Mouse (Mus musculus) hindbrain, embryonic 16.5 days (tissue): ENCODE data around the gene P2rx7. TPM values are rescaled to one million over a fixed set of nuclear protein-coding genes. Genes with fewer than 3 reads are reported as not detected.
A peak's percentile ranks its signal among the peaks of the same experiment; 100 is the strongest.

Experiments used
- ATAC-seq: fragments of 200-750 bp; cut with Nextera tagmentation; 2 replicates; pipeline ENCODE4 v1.8.0; 2017; ENCODE audit warnings: moderate TSS enrichment, moderate library complexity
- H3K27ac ChIP-seq: fragments of 300-500 bp; sonication (generic); 2 replicates; pipeline ENCODE4 v1.5.1; 2014; ENCODE audit warnings: low read depth, mild to moderate bottlenecking, control low read depth, low read length, moderate library complexity
- H3K27me3 ChIP-seq: fragments of 300-500 bp; sonication (generic); replicated peaks from 2 replicates; pipeline ENCODE4 v1.6.1; 2014; ENCODE audit warnings: low read length; ENCODE audit not compliant: control insufficient read depth, insufficient read depth
- H3K36me3 ChIP-seq: fragments of 300-500 bp; sonication (generic); 2 replicates; pipeline ENCODE4 v1.6.1; 2014; ENCODE audit warnings: mild to moderate bottlenecking, low read length, moderate library complexity, mixed read lengths; ENCODE audit not compliant: control insufficient read depth, insufficient read depth
- H3K4me1 ChIP-seq: fragments of 300-500 bp; sonication (generic); 2 replicates; pipeline ENCODE4 v1.6.1; 2014; ENCODE audit warnings: low read depth, low read length; ENCODE audit not compliant: control insufficient read depth, insufficient read depth
- H3K4me2 ChIP-seq: fragments of 300-500 bp; sonication (generic); 2 replicates; pipeline ENCODE4 v1.6.1; 2014; ENCODE audit warnings: mild to moderate bottlenecking, low read length, control low read depth, moderate library complexity
- H3K4me3 ChIP-seq: fragments of 300-500 bp; sonication (generic); 2 replicates; pipeline ENCODE4 v1.5.1; 2014; ENCODE audit warnings: mild to moderate bottlenecking, low read length, control low read depth, moderate library complexity
- H3K9ac ChIP-seq: fragments of 300-500 bp; sonication (generic); 2 replicates; pipeline ENCODE4 v1.6.1; 2014; ENCODE audit warnings: low read depth, mild to moderate bottlenecking, control low read depth, low read length, moderate library complexity
- H3K9me3 ChIP-seq: fragments of 300-500 bp; sonication (generic); 2 replicates; pipeline ENCODE4 v1.6.1; 2014; ENCODE audit warnings: mild to moderate bottlenecking, low read length, moderate library complexity; ENCODE audit not compliant: control insufficient read depth
- WGBS: fragments of 180-500 bp; shearing (Covaris S2); extraction: QIAGEN DNeasy Blood & Tissue Kit; methylation state at CpG from one replicate; pipeline ENCODE4 v1.1.7; 2014; 5-methylcytosine and 5-hydroxymethylcytosine counted together
- polyA plus RNA-seq: library from polyadenylated mRNA; unstranded; fragments of >200 nt; fragmentation: Nextera tagmentation; extraction: Ambion mirVana; gene quantifications from 2 replicates; pipeline ENCODE4 v1.2.1, GENCODE M21; 2015

The P2rx7 gene
- polyA plus RNA-seq, 1 experiment from 2014 or later, result 6.1 TPM

- Histone ChIP-seq H3K9ac (no peak overlapping the region), H3K36me3 (no peaks in the 10 kb centered on the region), H3K4me2 (no peak overlapping the region), H3K27me3 (no peaks in the 10 kb centered on the region), H3K4me1 (peaks cover 4% of the 10 kb centered on the region), H3K4me3 (no peak overlapping the region), H3K27ac (no peak overlapping the region), H3K9me3 (no peaks in the 10 kb centered on the region)
- no peak for ATAC-seq
- WGBS, result 93% methylated on average over 5 of the region's 5 CpGs
These were observed 21.2 kb upstream of the P2rx7 start for GRCm38 (mm10) chr5:122622526-122622925.

GRCm38 (mm10) chr5:122623861-122624260 is 19.9 kb upstream of the P2rx7 start:
- Histone ChIP-seq H3K4me2 (no peak overlapping the region), H3K27ac (no peak overlapping the region), H3K27me3 (no peaks in the 10 kb centered on the region), H3K4me1 (peaks cover 4% of the 10 kb centered on the region), H3K4me3 (no peak overlapping the region), H3K36me3 (no peaks in the 10 kb centered on the region), H3K9me3 (no peaks in the 10 kb centered on the region), H3K9ac (no peak overlapping the region)
- ATAC-seq, result no peak
- WGBS, result 79% methylated on average over 9 of the region's 9 CpGs

GRCm38 (mm10) chr5:122624952-122625479 is 18.7 kb upstream of the P2rx7 start:
- Histone ChIP-seq H3K36me3 (no peaks in the 10 kb centered on the region), H3K27ac (no peak overlapping the region), H3K4me1 (peaks cover 4% of the 10 kb centered on the region), H3K27me3 (no peaks in the 10 kb centered on the region), H3K4me3 (no peak overlapping the region), H3K9me3 (no peaks in the 10 kb centered on the region), H3K9ac (no peak overlapping the region), H3K4me2 (no peak overlapping the region)
- no peak for ATAC-seq
- 89% methylated on average over 11 of the region's 11 CpGs for WGBS

GRCm38 (mm10) chr5:122625565-122626252 is 18.0 kb upstream of the P2rx7 start:
- Histone ChIP-seq H3K4me3 (no peak overlapping the region), H3K9ac (no peak overlapping the region), H3K4me1 (peaks cover 4% of the 10 kb centered on the region), H3K27me3 (no peaks in the 10 kb centered on the region), H3K9me3 (no peaks in the 10 kb centered on the region), H3K27ac (no peak overlapping the region), H3K4me2 (no peak overlapping the region), H3K36me3 (no peaks in the 10 kb centered on the region)
- WGBS, result 88% methylated on average over 14 of the region's 14 CpGs
- ATAC-seq, result no peak

- Histone ChIP-seq H3K36me3 (no peaks in the 10 kb centered on the region), H3K4me2 (no peak overlapping the region), H3K4me1 (no peaks in the 10 kb centered on the region), H3K9me3 (no peaks in the 10 kb centered on the region), H3K4me3 (no peak overlapping the region), H3K9ac (no peak overlapping the region), H3K27ac (no peak overlapping the region), H3K27me3 (no peaks in the 10 kb centered on the region)
- 39% methylated on average over 2 of the region's 2 CpGs for WGBS
- ATAC-seq, result peak; percentile 88
These were observed 16.5 kb upstream of the P2rx7 start for GRCm38 (mm10) chr5:122627243-122627642.

- Histone ChIP-seq H3K9ac (no peak overlapping the region), H3K4me3 (no peak overlapping the region), H3K4me1 (no peaks in the 10 kb centered on the region), H3K27me3 (no peaks in the 10 kb centered on the region), H3K36me3 (no peaks in the 10 kb centered on the region), H3K27ac (no peak overlapping the region), H3K9me3 (no peaks in the 10 kb centered on the region), H3K4me2 (no peak overlapping the region)
- no peak for ATAC-seq
- WGBS, result 83% methylated on average over 8 of the region's 8 CpGs
These were observed 8.5 kb upstream of the P2rx7 start for GRCm38 (mm10) chr5:122635228-122635627.

- H3K4me1 ChIP-seq, result no peaks in the 10 kb centered on the region
- H3K9ac ChIP-seq, result no peak overlapping the region
- 54% methylated on average over 9 of the region's 9 CpGs for WGBS
- no peaks in the 10 kb centered on the region for H3K36me3 ChIP-seq
- peak; percentile 37; the same call in 1 of the 2 replicates for ATAC-seq
- H3K27me3 ChIP-seq, result no peaks in the 10 kb centered on the region
- no peaks in the 10 kb centered on the region for H3K9me3 ChIP-seq
- H3K27ac ChIP-seq, result no peak overlapping the region
- no peak overlapping the region for H3K4me3 ChIP-seq
- no peak overlapping the region for H3K4me2 ChIP-seq
These were observed 7.4 kb upstream of the P2rx7 start for GRCm38 (mm10) chr5:122636308-122636707.

GRCm38 (mm10) chr5:122636958-122637357 is 6.8 kb upstream of the P2rx7 start:
- no peaks in the 10 kb centered on the region for H3K36me3 ChIP-seq
- H3K4me2 ChIP-seq, result peak overlapping the region; percentile 50
- no peaks in the 10 kb centered on the region for H3K27me3 ChIP-seq
- ATAC-seq, result no peak
- H3K4me1 ChIP-seq, result no peaks in the 10 kb centered on the region
- H3K4me3 ChIP-seq, result peak overlapping the region; percentile 27
- 43% methylated on average over 16 of the region's 16 CpGs for WGBS
- H3K9ac ChIP-seq, result 0 out of 2 replicates have a peak overlapping the region, but pooled peaks have one; percentile 2
- no peaks in the 10 kb centered on the region for H3K9me3 ChIP-seq
- H3K27ac ChIP-seq, result no peak overlapping the region

GRCm38 (mm10) chr5:122638296-122638695 is 5.4 kb upstream of the P2rx7 start:
- H3K27ac ChIP-seq, result no peak overlapping the region
- no peaks in the 10 kb centered on the region for H3K27me3 ChIP-seq
- no peak overlapping the region for H3K4me3 ChIP-seq
- no peak overlapping the region for H3K4me2 ChIP-seq
- H3K36me3 ChIP-seq, result no peaks in the 10 kb centered on the region
- WGBS, result 78% methylated on average over 2 of the region's 2 CpGs
- no peak for ATAC-seq
- no peaks in the 10 kb centered on the region for H3K9me3 ChIP-seq
- no peaks in the 10 kb centered on the region for H3K4me1 ChIP-seq
- H3K9ac ChIP-seq, result no peak overlapping the region
